ENCODE assay signal across 10 mouse cellular contexts in the genomic region with DNA sequence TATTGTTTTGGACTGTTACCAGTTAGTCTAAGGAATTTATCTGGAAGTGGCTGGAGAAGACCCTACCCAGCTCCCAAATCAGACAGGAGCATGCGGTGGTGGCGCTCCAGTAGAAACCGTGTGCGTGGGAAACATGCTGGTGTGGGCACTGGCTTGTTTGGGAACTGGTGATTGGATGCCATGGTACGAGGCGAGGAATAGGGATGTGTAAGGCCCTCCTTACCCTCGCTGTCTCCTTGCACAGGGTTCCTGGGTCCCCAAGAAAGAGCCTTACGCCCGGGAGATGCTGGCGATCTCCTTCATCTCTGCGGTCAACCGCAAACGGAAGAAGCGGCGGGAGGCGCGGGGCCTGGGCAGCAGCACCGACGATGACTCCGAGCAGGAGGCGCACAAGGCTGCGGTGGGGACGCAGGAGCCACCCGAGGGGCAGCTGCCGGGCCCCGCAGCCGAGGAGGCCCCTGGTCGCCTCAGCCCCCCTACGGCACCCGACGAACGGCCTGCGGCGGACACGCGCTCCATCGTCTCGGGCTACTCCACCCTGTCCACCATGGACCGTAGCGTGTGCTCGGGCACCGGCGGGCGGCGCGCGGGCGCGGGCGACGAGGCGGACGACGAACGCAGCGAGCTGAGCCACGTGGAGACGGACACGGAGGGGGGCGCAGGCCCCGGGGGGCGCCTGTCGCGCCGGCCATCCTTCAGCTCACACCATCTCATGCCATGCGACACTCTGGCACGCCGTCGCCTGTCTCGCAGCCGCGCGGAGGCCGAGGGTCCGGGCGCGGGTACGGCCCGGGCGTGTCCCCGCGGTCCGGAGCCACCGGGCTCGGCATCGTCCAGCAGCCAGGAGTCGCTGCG. TPM values are rescaled to one million over a fixed set of nuclear protein-coding genes. Genes with fewer than 3 reads are reported as not detected.
DNase-seq lines count a peak whose midpoint lies in the region; ATAC-seq and TF ChIP-seq lines count a peak whose summit lies in the region.
"Had no signal": no experiment of that assay in that cellular context is flagged by ENCODE, and none has a peak within 500 bp of the region (broad histone marks: within the 10 kb centered on the region; RNA-seq: fewer than 3 reads in every experiment).

A gene (minus strand): TSS at position 476 of the 855 bp plus-strand sequence.

- ATAC-seq in heart, embryonic 12.5 days (ENCODE audit: insufficient number of reproducible peaks, low FRiP score): 0 out of 2 replicates have a peak, but pooled peaks have one; percentile 13
- ATAC-seq in midbrain, embryonic 12.5 days (ENCODE audit: low FRiP score, low read depth): no peak
- ATAC-seq: CD4-positive, CD25-positive, alpha-beta regulatory T cell, adult 4 months had no signal

- in situ Hi-C loops in ES-E14 (cut with MboI; ENCODE audit: low sequenced_read_pairs in 2 of 2, unreplicated experiment in 2 of 2): no loop called here

- H3K27me3 ChIP-seq in heart, embryonic 12.5 days (replicated peaks): peaks cover 38% of the 10 kb centered on the region
- peaks cover 81% of the 10 kb centered on the region for H3K27me3 ChIP-seq in hindbrain, embryonic 10.5 days (ENCODE audit: insufficient read depth, poor library complexity, severe bottlenecking)
- peaks cover 62% of the 10 kb centered on the region for H3K27me3 ChIP-seq in midbrain, embryonic 12.5 days

- intact Hi-C loops in gastrocnemius, adult 2 months (cut with DNase I): no loop called here

- peaks cover 19% of the 10 kb centered on the region for H3K4me1 ChIP-seq in heart, embryonic 12.5 days (replicated peaks)
- peaks cover 8 to 26% of the 10 kb centered on the region in 2 experiments for H3K4me1 ChIP-seq in ES-E14 (ENCODE audit: control insufficient read depth in 2 of 2, insufficient read depth in 2 of 2, low read length in 2 of 2, poor library complexity in 1 of 2)
- H3K4me1 ChIP-seq in hindbrain, embryonic 10.5 days (replicated peaks): peaks cover 21% of the 10 kb centered on the region
- peaks cover 19% of the 10 kb centered on the region for H3K4me1 ChIP-seq in midbrain, embryonic 12.5 days

- 0 out of 2 replicates have a peak, but pooled peaks cover 3% of the 10 kb centered on the region for H3K9me3 ChIP-seq in heart, embryonic 12.5 days (replicated peaks)
- no peaks in the 10 kb centered on the region for H3K9me3 ChIP-seq in ES-E14 (ENCODE audit: control insufficient read depth, insufficient read depth, low read depth, low read length)
- H3K9me3 ChIP-seq in hindbrain, embryonic 10.5 days: no peaks in the 10 kb centered on the region
- peaks cover 4% of the 10 kb centered on the region; the same call in 1 of the 2 replicates for H3K9me3 ChIP-seq in midbrain, embryonic 12.5 days

- H3K36me3 ChIP-seq in heart, embryonic 12.5 days: peaks cover 65% of the 10 kb centered on the region
- peaks cover 2% of the 10 kb centered on the region; the same call in 1 of the 2 replicates for H3K36me3 ChIP-seq in ES-E14 (ENCODE audit: control insufficient read depth, insufficient read depth, low read length, poor library complexity, severe bottlenecking)
- peaks cover 13% of the 10 kb centered on the region; the same call in 1 of the 2 replicates for H3K36me3 ChIP-seq in hindbrain, embryonic 10.5 days
- no peaks in the 10 kb centered on the region for H3K36me3 ChIP-seq in midbrain, embryonic 12.5 days

- H3K4me2 ChIP-seq in heart, embryonic 12.5 days: peak within 1 kb of the TSS; percentile 59
- peak within 1 kb of the TSS; percentile 70 for H3K4me2 ChIP-seq in midbrain, embryonic 12.5 days (replicated peaks)

- DNase-seq in heart, adult 9 months (ENCODE audit: low spot score in 2 of 2): no peak
- DNase-seq in ES-E14 (ENCODE audit: low read depth, low spot score): no peak
- peak; percentile 24 for DNase-seq in hindbrain, embryonic 10.5 days (ENCODE audit: low spot score)
- no peak for DNase-seq in gastrocnemius, adult 2 months
- no peak for DNase-seq in urinary bladder, postnatal 25 days (ENCODE audit: low spot score)
- no peak for DNase-seq in spleen, adult 18-20 months

- H3K4me3 ChIP-seq in heart, embryonic 12.5 days: peak within 1 kb of the TSS; percentile 30
- H3K4me3 ChIP-seq in ES-E14 (ENCODE audit: insufficient read depth in 1 of 2, low read depth in 1 of 2, low read length in 2 of 2, poor library complexity in 1 of 2, severe bottlenecking in 1 of 2): peak within 1 kb of the TSS; percentile 62 to 68
- H3K4me3 ChIP-seq in hindbrain, embryonic 10.5 days: peak within 1 kb of the TSS; percentile 56
- peak within 1 kb of the TSS; percentile 42 for H3K4me3 ChIP-seq in midbrain, embryonic 12.5 days
- no peak within 1 kb of the TSS for H3K4me3 ChIP-seq in gastrocnemius, adult 2 months

- WGBS in heart, embryonic 12.5 days: 35% methylated on average over 88 of the region's 88 CpGs
- 6% methylated on average over 88 of the region's 88 CpGs for WGBS in hindbrain, embryonic 10.5 days
- 10% methylated on average over 85 of the region's 88 CpGs for WGBS in midbrain, embryonic 12.5 days

- no peak for TF ChIP-seq CTCF in gastrocnemius, adult 2 months (IDR thresholded peaks at IDR 0.05)

- H3K27ac ChIP-seq in heart, embryonic 12.5 days (ENCODE audit: poor library complexity, severe bottlenecking): no peak within 1 kb of the TSS
- H3K27ac ChIP-seq in ES-E14 (ENCODE audit: insufficient read depth, low read depth, low read length, poor library complexity, severe bottlenecking): no peak within 1 kb of the TSS
- H3K27ac ChIP-seq in hindbrain, embryonic 10.5 days: peak within 1 kb of the TSS; percentile 77
- no peak within 1 kb of the TSS for H3K27ac ChIP-seq in midbrain, embryonic 12.5 days (replicated peaks)
- H3K27ac ChIP-seq in gastrocnemius, adult 2 months: no peak within 1 kb of the TSS

- peak within 1 kb of the TSS; percentile 27; the same call in 1 of the 2 replicates for H3K9ac ChIP-seq in heart, embryonic 12.5 days
- peak within 1 kb of the TSS; percentile 80 for H3K9ac ChIP-seq in ES-E14 (ENCODE audit: insufficient read depth, low read depth, low read length, poor library complexity, severe bottlenecking)
- peak within 1 kb of the TSS; percentile 41 for H3K9ac ChIP-seq in midbrain, embryonic 12.5 days (replicated peaks)

TF ChIP-seq in ES-E14, 5 proteins besides CTCF, POLR2A, EP300 and RAD21:
- TF ChIP-seq HCFC1 (IDR thresholded peaks at IDR 0.05; ENCODE audit: borderline replicate concordance, insufficient read depth, low read length) (no peak), ZC3H11A (IDR thresholded peaks at IDR 0.05; ENCODE audit: borderline replicate concordance, low read depth, low read length) (no peak), MAFK (IDR thresholded peaks at IDR 0.05; ENCODE audit: insufficient read depth, low read depth, low read length) (no peak), CHD2 (IDR thresholded peaks at IDR 0.05; ENCODE audit: low read depth, low read length) (no peak), ZNF384 (IDR thresholded peaks at IDR 0.05; ENCODE audit: low read depth, low read length) (no peak)
TF ChIP-seq in ES-E14: peak in this region for 0.

RNA-seq across cellular contexts. Expression of the gene that starts here (rescaled TPM):
- 0.90 and 1.00 TPM in 2 replicates for polyA plus RNA-seq in heart, embryonic 12.5 days (2016; fragmentation: Nextera tagmentation; extraction: Ambion mirVana)
- total RNA-seq in ES-E14 (2012; rRNA removed): 0.36 and 0.63 TPM in 2 replicates
- 0.59 and 0.66 TPM in 2 replicates for polyA plus RNA-seq in hindbrain, embryonic 10.5 days (2016; fragmentation: Nextera tagmentation; extraction: Ambion mirVana)
- 0.77 and 0.84 TPM in 2 replicates for polyA plus RNA-seq in midbrain, embryonic 12.5 days (2016; fragmentation: Nextera tagmentation; extraction: Ambion mirVana)
- total RNA-seq in gastrocnemius, adult 2 months (2021): not detected
- total RNA-seq: gastrocnemius, adult 18-20 months had no signal
- polyA plus RNA-seq: CD4-positive, CD25-positive, alpha-beta regulatory T cell, adult 4 months had no signal

Comparison
In these comparisons a context has a peak if more than half of its experiments do, and no peak if none do; other contexts are left out.
1. Peak in ATAC-seq, H3K4me3 ChIP-seq, H3K9ac ChIP-seq and H3K4me2 ChIP-seq in heart, embryonic 12.5 days; RNA of the gene not detected or under 1 TPM.
2. Peak in DNase-seq, H3K4me3 ChIP-seq and H3K27ac ChIP-seq in hindbrain, embryonic 10.5 days; RNA of the gene not detected or under 1 TPM.
3. H3K9ac ChIP-seq: peak in every context shown above with its lines; median percentile 80 in ES-E14; 41 in midbrain, embryonic 12.5 days; 27 in heart, embryonic 12.5 days.